Mouse (Mus musculus) spleen, postnatal 4 days (tissue): ENCODE data around the gene Ugt1a6b.
"Not testable (repeated sequence)": the region's sequence is repeated elsewhere in the genome, so short reads cannot be mapped to it uniquely, and the experiment has no call there.

ENCODE experiments used
- DNase-seq, 2 experiments: peaks; one replicate each; pipeline ENCODE4 v3.0.0; 2022; ENCODE audit warnings: low spot score in 2 of 2

The Ugt1a6b gene

GRCm38 (mm10) chr1:88103019-88103418 lies at the start of gene Ugt1a6b:
Ugt1a6b (plus strand) TSS chr1:88103252.
- DNase-seq = not testable (repeated sequence)

GRCm38 (mm10) chr1:88055088-88055487 lies 48.0 kb upstream of the Ugt1a6b start, which contains the start of gene Ugt1a10:
Ugt1a10 (plus strand) TSS chr1:88055388.
- no peak for DNase-seq

DNA sequence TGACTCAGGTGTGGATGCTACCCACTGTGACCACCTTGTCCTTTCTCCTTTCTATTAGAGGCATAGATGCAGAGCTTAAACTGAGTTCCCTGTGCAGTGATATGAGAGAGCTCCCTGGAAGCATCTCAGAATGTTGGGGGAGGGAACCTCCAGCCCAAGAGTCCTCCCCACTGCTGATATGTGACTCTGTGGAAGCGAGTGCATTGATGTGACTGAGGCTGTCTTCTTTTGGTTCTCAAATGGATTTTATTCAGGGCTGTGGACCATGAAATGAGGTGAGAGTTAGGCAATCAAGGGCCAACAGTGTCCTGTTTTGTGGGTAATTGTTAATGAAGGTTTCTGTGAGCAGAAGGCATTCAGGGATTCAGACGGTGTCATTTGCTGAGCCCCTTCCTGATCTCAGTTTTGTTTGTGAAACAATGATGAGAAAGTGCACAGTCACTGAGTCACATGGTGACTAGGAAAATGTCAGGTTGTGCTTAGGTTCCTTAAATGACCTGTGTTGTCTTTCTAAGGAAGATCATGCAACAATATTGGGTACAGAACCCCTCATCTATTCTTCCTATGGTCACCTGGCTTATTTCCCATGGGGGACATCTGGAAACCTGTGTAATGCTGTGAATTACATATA lies 36.5 kb upstream of the Ugt1a6b start:
- not testable (repeated sequence) for DNase-seq

GRCm38 (mm10) chr1:88070495-88070894 lies 32.6 kb upstream of the Ugt1a6b start, which contains the start of gene Ugt1a9:
Ugt1a9 (plus strand) TSS chr1:88070800.
- DNase-seq = no peak

DNA sequence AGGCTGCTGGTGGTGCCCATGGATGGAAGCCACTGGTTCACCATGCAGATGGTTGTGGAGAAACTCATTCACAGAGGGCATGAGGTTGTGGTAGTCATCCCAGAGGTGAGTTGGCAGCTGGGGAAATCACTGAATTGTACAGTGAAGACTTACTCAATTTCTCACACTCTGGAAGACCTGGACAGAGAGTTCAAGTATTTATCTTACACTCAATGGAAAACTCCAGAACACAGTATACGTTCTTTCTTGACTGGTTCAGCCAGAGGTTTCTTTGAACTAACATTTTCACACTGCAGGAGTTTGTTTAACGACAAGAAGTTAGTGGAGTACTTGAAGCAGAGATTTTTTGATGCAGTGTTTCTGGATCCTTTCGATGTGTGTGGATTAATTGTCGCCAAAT lies 32.1 kb upstream of the Ugt1a6b start:
- no peak for DNase-seq

DNA sequence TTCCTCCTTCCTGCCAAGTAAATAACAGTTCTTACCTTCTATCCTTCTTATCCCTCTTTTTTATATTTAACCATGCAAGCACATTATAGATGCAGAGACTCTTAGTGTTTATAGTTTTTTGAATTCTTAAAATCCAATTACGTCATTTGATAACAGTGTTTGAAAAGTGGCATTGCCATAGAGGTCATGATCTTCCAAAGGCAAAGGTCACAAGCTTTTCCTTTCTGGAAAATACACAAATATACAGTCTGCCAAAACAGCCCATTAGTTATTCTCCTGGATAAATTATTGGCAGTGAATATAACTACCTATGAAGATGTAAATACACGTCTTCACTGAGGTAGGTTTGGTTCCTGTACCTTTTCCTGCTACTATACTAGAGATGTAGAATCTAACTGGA lies 28.6 kb upstream of the Ugt1a6b start:
- no peak for DNase-seq

DNA sequence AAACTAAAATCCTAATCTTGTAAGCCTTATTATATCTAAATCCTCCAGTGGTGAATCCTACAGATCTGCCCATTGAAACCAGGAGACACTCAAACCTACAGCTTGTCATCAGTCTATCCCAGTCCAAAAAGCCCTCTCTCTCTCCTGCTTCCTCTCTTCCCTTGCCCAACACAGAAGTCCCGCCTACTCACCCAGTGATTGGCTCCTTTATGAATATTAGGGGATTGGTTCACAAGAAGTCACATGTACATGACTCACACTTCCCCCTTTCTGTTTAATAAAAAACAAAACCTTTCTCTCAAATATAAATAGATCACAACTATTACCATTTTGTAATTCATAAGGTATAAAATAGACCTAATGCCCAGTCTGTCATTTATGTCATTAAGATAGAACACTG lies 25.9 kb upstream of the Ugt1a6b start:
- DNase-seq = no peak

DNA sequence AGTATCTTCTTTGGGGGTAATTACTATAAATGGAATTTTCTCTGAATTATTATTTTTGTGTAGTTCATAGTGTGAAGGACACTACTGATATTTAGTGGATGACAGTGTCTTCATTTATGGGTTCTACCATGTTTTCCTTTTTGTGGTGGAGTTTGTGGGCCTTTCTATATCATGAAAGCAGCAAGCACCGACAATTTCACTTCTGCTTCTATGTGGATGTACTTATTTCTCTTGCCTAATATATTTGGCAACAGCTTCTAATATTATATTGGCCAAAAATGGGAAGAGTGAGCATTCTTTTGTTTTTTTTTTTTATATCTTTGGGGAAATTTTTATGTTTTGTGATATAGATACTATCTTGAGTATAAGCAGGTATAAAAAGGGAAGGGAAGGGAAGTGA lies 21.4 kb upstream of the Ugt1a6b start:
- DNase-seq = no peak

DNA sequence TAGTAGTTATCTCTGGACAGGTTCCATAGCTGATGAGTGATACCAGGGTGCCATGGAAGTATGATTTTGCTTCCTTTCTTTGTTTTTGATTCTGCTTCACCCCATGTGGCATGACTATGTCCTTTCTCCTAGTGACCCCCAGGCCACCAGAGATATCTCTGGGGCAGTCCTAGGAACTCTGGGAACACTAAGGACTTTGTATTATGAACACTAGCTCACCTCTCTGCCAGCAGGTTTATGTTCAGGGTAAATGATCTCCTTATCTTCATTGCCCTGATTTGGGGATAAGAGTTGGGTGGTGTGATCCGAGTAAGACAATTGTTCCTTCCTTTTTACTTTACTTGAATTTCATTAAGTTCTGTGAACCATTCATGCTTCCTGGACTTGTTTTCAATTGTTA lies 16.9 kb upstream of the Ugt1a6b start:
- no peak for DNase-seq

DNA sequence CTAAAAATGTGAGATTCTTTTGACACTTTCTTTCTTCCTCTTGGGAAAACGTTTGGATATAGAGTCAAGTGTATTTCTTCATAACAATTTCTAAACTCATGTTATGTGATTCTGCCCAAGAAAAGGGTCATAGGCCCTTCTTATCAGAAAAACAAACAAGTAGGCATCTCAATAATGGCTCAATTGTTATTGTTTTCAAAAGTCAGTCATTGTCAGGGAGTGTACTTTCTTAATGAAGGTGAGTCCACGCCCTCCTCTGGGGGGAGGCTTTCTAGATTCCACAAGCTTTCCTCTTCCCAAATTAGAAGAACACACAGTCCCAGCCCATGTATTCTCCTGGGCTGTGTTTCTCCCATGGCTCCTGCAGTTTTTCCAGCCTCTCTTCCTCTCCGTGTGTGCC lies 15.5 kb upstream of the Ugt1a6b start, which contains the start of gene Ugt1a8:
Ugt1a8 (plus strand) TSS at position 301 of the 400 bp plus-strand sequence.
- no peak for DNase-seq

DNA sequence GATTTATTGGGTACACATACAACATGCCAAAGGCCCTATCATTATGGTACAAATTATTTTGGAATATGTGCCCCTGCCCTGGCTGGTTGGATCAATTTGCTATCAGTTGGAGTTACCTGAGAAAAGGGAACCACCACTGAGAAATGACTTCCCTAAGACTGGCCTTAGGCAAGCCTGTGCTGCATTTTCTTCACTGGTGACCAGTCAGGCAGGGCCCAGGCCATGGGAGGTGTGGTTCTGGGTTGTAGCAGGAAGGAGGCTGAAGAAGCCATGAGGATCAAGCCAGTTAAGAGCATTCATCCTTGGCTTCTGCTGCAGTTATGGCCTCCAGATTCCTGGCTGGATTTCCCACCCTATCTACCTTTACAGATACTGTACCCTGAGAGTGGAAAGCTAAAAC lies 10.7 kb upstream of the Ugt1a6b start:
- DNase-seq = peak; percentile 33 to 64

GRCm38 (mm10) chr1:88094270-88094676 lies 8.8 kb upstream of the Ugt1a6b start:
- DNase-seq = not testable (repeated sequence)

- DNase-seq = peak; percentile 22 to 62
Measured at GRCm38 (mm10) chr1:88094941-88095492, 8.0 kb upstream of the Ugt1a6b start, which contains the start of gene Ugt1a7c. Ugt1a7c (plus strand) TSS chr1:88095062.

DNA sequence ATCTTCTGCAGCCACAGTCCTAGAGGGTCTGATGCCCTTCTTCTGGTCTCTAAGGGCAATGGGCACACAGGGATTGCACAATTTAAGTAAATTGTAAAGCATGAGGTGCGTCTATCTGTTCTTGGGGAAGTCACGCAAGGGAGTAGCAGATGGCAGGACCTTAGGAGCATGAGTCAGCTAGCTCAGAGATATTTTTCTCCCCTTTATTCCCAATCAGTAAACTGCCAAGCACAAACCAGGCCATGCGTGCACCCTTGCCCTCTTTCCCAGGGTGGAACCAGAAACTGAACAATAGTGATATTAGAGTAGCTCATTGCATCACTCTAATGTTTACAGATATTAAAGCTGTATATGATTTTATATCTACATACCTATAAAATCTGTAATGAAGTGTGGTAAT lies 4.5 kb upstream of the Ugt1a6b start:
- DNase-seq = not testable (repeated sequence)

DNA sequence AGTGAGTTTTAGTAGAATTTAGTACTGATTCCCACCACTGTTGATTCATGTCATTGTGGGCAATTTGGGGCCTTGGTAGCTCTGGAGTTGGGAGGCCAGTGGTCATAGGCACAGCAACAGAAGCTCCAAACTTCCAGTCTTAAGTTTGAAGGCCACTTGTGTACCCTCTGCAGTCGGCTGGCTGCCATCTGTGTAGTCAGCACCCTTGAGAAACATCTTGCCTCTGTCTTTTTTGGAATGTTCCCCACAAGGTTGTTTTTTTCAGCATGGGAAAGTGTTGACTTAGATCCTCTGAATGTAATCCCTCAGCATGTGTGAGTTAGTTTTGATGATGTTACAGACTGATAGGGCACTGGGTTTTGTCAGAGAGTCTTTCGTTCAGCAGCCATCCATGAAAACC lies 3.4 kb upstream of the Ugt1a6b start:
- not testable (repeated sequence) for DNase-seq

GRCm38 (mm10) chr1:88103697-88104468 lies 831 bp downstream of the Ugt1a6b start:
- DNase-seq = not testable (repeated sequence)

DNA sequence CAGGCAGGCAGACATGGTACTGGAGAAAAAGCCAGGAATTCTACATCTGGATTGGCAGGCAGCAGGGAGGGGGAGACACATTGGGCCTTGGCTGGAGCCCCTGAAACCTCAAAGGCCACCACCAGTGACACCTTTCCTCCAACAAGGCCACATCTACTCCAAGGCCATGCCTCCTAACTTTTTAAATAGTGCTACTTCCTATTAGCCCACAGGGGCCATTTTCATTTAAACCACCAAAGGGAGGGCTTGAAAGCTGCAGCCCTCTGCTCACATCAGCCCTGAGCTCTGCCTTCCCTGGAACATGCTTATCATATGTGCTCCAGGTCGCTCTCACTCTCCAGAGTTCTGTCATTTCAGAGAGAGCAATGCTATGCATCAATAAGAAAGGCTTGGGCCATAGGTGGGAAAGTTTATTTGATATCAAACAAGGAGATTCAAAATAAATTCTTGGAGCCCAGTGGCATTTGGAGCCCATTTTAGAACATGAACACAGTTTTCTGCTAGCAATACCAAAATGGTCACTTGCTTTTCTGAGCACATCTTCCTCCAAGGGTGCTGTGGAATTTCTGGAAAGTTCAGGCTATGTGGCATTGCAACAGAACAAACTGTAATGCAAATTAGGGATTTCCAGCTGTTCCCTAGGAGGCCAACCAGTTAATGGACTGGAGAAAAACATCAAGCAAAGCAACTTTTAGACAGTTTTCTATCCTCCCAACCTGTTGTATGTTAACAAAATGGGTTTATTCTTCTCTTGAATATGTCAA lies 1.8 kb downstream of the Ugt1a6b start:
- no peak for DNase-seq

GRCm38 (mm10) chr1:88105656-88106055 lies 2.6 kb downstream of the Ugt1a6b start:
- DNase-seq = no peak

- DNase-seq = not testable (repeated sequence)
Measured at GRCm38 (mm10) chr1:88109027-88109557, 6.0 kb downstream of the Ugt1a6b start.

GRCm38 (mm10) chr1:88109604-88110003 lies 6.6 kb downstream of the Ugt1a6b start:
- DNase-seq = not testable (repeated sequence)

GRCm38 (mm10) chr1:88112769-88113168 lies 9.7 kb downstream of the Ugt1a6b start:
- not testable (repeated sequence) for DNase-seq
